Mouse (Mus musculus) G1E (cell line): ENCODE data around the gene Ngly1. TPM values are rescaled to one million over a fixed set of nuclear protein-coding genes. Genes with fewer than 3 reads are reported as not detected.

Experiments used
- ATAC-seq: 2 replicates; pipeline ENCODE4 v1.8.0; 2016; ENCODE audit warnings: mild to moderate bottlenecking; ENCODE audit not compliant: insufficient number of reproducible peaks, poor library complexity, low FRiP score, severe bottlenecking; ENCODE audit errors: extremely low read depth
- DNase-seq: peaks from one replicate; pipeline ENCODE4 v3.0.0; 2012; ENCODE audit warnings: low spot score
- H3K27me3 ChIP-seq: 2 replicates; pipeline ENCODE4 v1.6.1; 2012; ENCODE audit warnings: mild to moderate bottlenecking, low read length, inconsistent platforms; ENCODE audit not compliant: insufficient read depth
- H3K36me3 ChIP-seq: replicated peaks from 2 replicates; pipeline ENCODE3; 2012; ENCODE audit warnings: mild to moderate bottlenecking, inconsistent platforms
- H3K4me1 ChIP-seq: 2 replicates; pipeline ENCODE4 v1.6.1; 2012; ENCODE audit warnings: low read depth, low read length, inconsistent platforms, mixed read lengths; ENCODE audit not compliant: insufficient read depth
- H3K4me3 ChIP-seq: 2 replicates; pipeline ENCODE4 v1.5.1; 2012; ENCODE audit warnings: low read depth, mild to moderate bottlenecking, inconsistent platforms, low read length, moderate library complexity, mixed read lengths
- H3K9me3 ChIP-seq: replicated peaks from 2 replicates; pipeline ENCODE4 v1.6.1; 2012; ENCODE audit warnings: inconsistent platforms
- CTCF ChIP-seq: IDR thresholded peaks from 2 replicates; pipeline ENCODE4 v1.5.1; 2012; ENCODE audit warnings: low read depth, low read length, inconsistent platforms, mixed read lengths
- GATA1 ChIP-seq: IDR thresholded peaks from 2 replicates; pipeline ENCODE4 v1.6.1; 2012; ENCODE audit warnings: borderline replicate concordance, low read length, inconsistent platforms, mixed read lengths
- GATA2 ChIP-seq: IDR thresholded peaks from 2 replicates; pipeline ENCODE4 v1.6.1; 2012; ENCODE audit warnings: low read depth, low read length, inconsistent platforms, borderline replicate concordance
- POLR2AphosphoS5 ChIP-seq: IDR thresholded peaks from 2 replicates; pipeline ENCODE4 v1.6.1; 2012; ENCODE audit warnings: low read depth, low read length, inconsistent platforms; ENCODE audit not compliant: insufficient replicate concordance
- TAL1 ChIP-seq: conservative IDR thresholded peaks from 2 replicates; pipeline ENCODE4 v1.6.1; 2012; ENCODE audit warnings: low read depth, low read length, inconsistent platforms, mixed read lengths
- polyA plus RNA-seq: library from polyadenylated mRNA; stranded (reverse); fragments of >175 nt; gene quantifications from 2 replicates; pipeline ENCODE4 v1.2.3, GENCODE M21; 2012
- total RNA-seq, 2 experiments: library from RNA; stranded (forward) in 1 of 2; stranded (reverse) in 1 of 2; fragments of 200-1000 nt in 1 of 2; fragments of >200 nt in 1 of 2; fragmentation: Nextera tagmentation in 1 of 2; gene quantifications; 2 replicates each; pipeline ENCODE4 v1.2.3; 2014 to 2017

The Ngly1 gene
- total and polyA plus RNA-seq, 3 experiments, result 47.1 to 275 (median 48.2) TPM

DNA sequence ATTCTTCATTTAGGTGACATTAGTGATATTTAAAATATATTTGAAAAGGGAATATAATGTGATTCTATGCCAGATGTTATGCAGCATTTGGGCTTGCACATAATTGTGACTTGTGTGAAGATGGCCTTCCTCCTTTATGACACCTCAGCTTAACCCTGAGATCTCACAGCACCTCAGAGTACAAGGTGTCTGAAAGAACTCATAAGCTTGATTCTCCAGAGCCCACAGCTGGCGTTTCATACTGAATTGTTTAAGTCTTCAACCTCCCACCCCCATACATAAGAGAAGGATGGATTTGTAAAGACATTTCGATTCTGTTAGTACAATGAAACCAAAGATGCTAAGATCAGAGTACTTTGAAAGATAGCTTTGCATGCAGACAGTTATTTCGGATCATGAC is 1.0 kb downstream of the Ngly1 start:
- peaks cover 9% of the 10 kb centered on the region for H3K36me3 ChIP-seq
- no peak for ATAC-seq
- no peak for TF ChIP-seq POLR2AphosphoS5
- TF ChIP-seq GATA2, result no peak
- TF ChIP-seq TAL1, result no peak
- H3K4me3 ChIP-seq, result peak overlapping the region; percentile 78
- peaks cover 36% of the 10 kb centered on the region for H3K4me1 ChIP-seq
- DNase-seq, result no peak
- H3K27me3 ChIP-seq, result no peaks in the 10 kb centered on the region
- no peaks in the 10 kb centered on the region for H3K9me3 ChIP-seq

GRCm38 (mm10) chr14:16255745-16256144 is 6.7 kb downstream of the Ngly1 start:
- Histone ChIP-seq H3K27me3 (no peaks in the 10 kb centered on the region), H3K4me1 (peaks cover 19% of the 10 kb centered on the region), H3K4me3 (no peak overlapping the region), H3K9me3 (no peaks in the 10 kb centered on the region), H3K36me3 (peaks cover 39% of the 10 kb centered on the region)
- TF ChIP-seq CTCF, result no peak
- TF ChIP-seq TAL1, result no peak
- no peak for TF ChIP-seq GATA1
- no peak for TF ChIP-seq GATA2
- TF ChIP-seq POLR2AphosphoS5, result no peak
- ATAC-seq (peak; percentile 22; the same call in 1 of the 2 replicates), DNase-seq (no peak)

DNA sequence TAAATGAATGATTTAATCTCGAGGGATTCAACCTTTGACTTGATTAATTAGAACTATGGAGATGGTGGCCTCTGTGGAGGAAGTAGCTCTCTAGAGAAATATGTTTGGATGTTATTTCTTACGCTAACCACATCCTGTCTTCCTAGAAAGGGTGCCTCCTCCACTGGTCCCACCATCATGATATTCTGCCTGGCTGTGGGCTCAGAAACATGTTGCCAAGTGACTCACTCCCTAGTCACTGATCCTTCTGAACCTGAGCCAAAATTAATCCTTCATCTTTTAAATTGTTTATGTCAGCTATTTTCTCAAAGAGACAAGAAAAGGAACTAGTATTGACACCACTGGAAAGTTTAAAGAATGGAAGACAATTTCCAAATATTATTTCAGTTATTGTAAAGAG is 7.1 kb downstream of the Ngly1 start:
- DNase-seq (peak; percentile 29), ATAC-seq (peak; percentile 80)
- Histone ChIP-seq H3K27me3 (no peaks in the 10 kb centered on the region), H3K36me3 (peaks cover 42% of the 10 kb centered on the region), H3K4me3 (no peak overlapping the region), H3K4me1 (peaks cover 19% of the 10 kb centered on the region), H3K9me3 (no peaks in the 10 kb centered on the region)
- TF ChIP-seq TAL1 (no peak), CTCF (no peak), GATA1 (no peak), GATA2 (no peak), POLR2AphosphoS5 (no peak)

GRCm38 (mm10) chr14:16260541-16260940 is 11.5 kb downstream of the Ngly1 start:
- Histone ChIP-seq H3K4me1 (peaks cover 13% of the 10 kb centered on the region), H3K4me3 (no peak overlapping the region), H3K36me3 (peaks cover 48% of the 10 kb centered on the region), H3K27me3 (no peaks in the 10 kb centered on the region), H3K9me3 (no peaks in the 10 kb centered on the region)
- ATAC-seq (no peak), DNase-seq (no peak)
- TF ChIP-seq GATA1 (no peak), CTCF (no peak), POLR2AphosphoS5 (no peak), TAL1 (no peak), GATA2 (no peak)

DNA sequence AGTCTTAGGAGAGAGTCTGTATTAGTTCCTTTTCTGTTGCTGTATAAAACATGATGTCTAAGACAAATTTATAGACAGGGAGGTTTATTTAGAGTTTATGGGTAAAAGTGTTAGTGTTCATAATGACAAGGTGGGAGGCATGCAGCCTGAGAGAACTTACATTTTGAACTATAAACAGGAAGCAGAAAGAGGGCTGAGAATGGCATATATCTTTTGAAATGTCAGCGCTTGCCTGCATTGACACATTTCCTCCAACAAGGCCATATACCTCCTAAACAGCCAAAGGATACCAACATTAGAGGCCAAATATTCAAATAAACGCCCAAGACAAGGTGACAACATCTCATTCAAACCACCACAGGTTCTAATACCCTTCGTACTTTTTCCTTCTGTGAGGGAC is 12.8 kb downstream of the Ngly1 start:
- Histone ChIP-seq H3K9me3 (no peaks in the 10 kb centered on the region), H3K36me3 (peaks cover 53% of the 10 kb centered on the region), H3K27me3 (no peaks in the 10 kb centered on the region), H3K4me3 (no peak overlapping the region), H3K4me1 (peaks cover 3% of the 10 kb centered on the region)
- no peak for ATAC-seq
- no peak for DNase-seq
- no peak for TF ChIP-seq CTCF
- TF ChIP-seq GATA1, result no peak
- no peak for TF ChIP-seq GATA2
- no peak for TF ChIP-seq TAL1
- no peak for TF ChIP-seq POLR2AphosphoS5

GRCm38 (mm10) chr14:16267028-16267427 is 17.9 kb downstream of the Ngly1 start:
- TF ChIP-seq TAL1 (no peak), GATA1 (no peak), GATA2 (no peak), POLR2AphosphoS5 (no peak), CTCF (no peak)
- Histone ChIP-seq H3K9me3 (no peaks in the 10 kb centered on the region), H3K36me3 (peaks cover 51% of the 10 kb centered on the region), H3K27me3 (no peaks in the 10 kb centered on the region), H3K4me1 (peaks cover 3% of the 10 kb centered on the region), H3K4me3 (no peak overlapping the region)
- DNase-seq (no peak), ATAC-seq (no peak)

GRCm38 (mm10) chr14:16269776-16270175 is 20.7 kb downstream of the Ngly1 start:
- no peak overlapping the region for H3K4me3 ChIP-seq
- H3K4me1 ChIP-seq, result peaks cover 3% of the 10 kb centered on the region
- DNase-seq, result no peak
- ATAC-seq, result no peak
- TF ChIP-seq GATA1 (no peak), TAL1 (no peak), GATA2 (no peak), CTCF (no peak), POLR2AphosphoS5 (no peak)
- H3K9me3 ChIP-seq, result no peaks in the 10 kb centered on the region
- H3K27me3 ChIP-seq, result no peaks in the 10 kb centered on the region
- peaks cover 61% of the 10 kb centered on the region for H3K36me3 ChIP-seq
